Mouse (Mus musculus) embryonic facial prominence, embryonic 15.5 days (tissue): ENCODE data around the gene Taf11. TPM values are rescaled to one million over a fixed set of nuclear protein-coding genes. Genes with fewer than 3 reads are reported as not detected.
A peak's percentile ranks its signal among the peaks of the same experiment; 100 is the strongest.

ENCODE experiments used
- ATAC-seq: fragments of 200-750 bp; cut with Nextera tagmentation; 2 replicates; pipeline ENCODE4 v1.8.0; 2017; ENCODE audit warnings: low read depth, moderate TSS enrichment; ENCODE audit not compliant: insufficient number of reproducible peaks, low FRiP score, low TSS enrichment
- H3K27ac ChIP-seq: fragments of 300-500 bp; sonication (generic); replicated peaks from 2 replicates; pipeline ENCODE4 v1.5.1; 2015; ENCODE audit warnings: mild to moderate bottlenecking, inconsistent platforms
- H3K27me3 ChIP-seq: fragments of 300-500 bp; sonication (generic); 2 replicates; pipeline ENCODE4 v1.6.1; 2015; ENCODE audit warnings: inconsistent platforms
- H3K36me3 ChIP-seq: fragments of 300-500 bp; sonication (generic); 2 replicates; pipeline ENCODE4 v1.6.1; 2015; ENCODE audit warnings: mild to moderate bottlenecking, inconsistent platforms
- H3K4me1 ChIP-seq: fragments of 300-500 bp; sonication (generic); 2 replicates; pipeline ENCODE4 v1.6.1; 2015; ENCODE audit warnings: inconsistent platforms
- H3K4me2 ChIP-seq: fragments of 300-500 bp; sonication (generic); replicated peaks from 2 replicates; pipeline ENCODE4 v1.6.1; 2015; ENCODE audit warnings: mild to moderate bottlenecking, inconsistent platforms
- H3K4me3 ChIP-seq: fragments of 300-500 bp; sonication (generic); replicated peaks from 2 replicates; pipeline ENCODE4 v1.5.1; 2015; ENCODE audit warnings: mild to moderate bottlenecking, inconsistent platforms
- H3K9ac ChIP-seq: fragments of 300-500 bp; sonication (generic); 2 replicates; pipeline ENCODE4 v1.6.1; 2015; ENCODE audit warnings: inconsistent platforms
- H3K9me3 ChIP-seq: fragments of 300-500 bp; sonication (generic); replicated peaks from 2 replicates; pipeline ENCODE4 v1.6.1; 2016; ENCODE audit warnings: inconsistent platforms
- WGBS: fragments of 180-500 bp; shearing (Covaris S2); methylation state at CpG from one replicate; pipeline ENCODE4 v1.1.7; 2015; 5-methylcytosine and 5-hydroxymethylcytosine counted together
- polyA plus RNA-seq: library from polyadenylated mRNA; unstranded; fragments of >200 nt; fragmentation: Nextera tagmentation; extraction: Ambion mirVana; gene quantifications from 2 replicates; pipeline ENCODE4 v1.2.1, GENCODE M21; 2015

The Taf11 gene
- polyA plus RNA-seq, result 65.5 and 65.9 TPM in 2 replicates

DNA sequence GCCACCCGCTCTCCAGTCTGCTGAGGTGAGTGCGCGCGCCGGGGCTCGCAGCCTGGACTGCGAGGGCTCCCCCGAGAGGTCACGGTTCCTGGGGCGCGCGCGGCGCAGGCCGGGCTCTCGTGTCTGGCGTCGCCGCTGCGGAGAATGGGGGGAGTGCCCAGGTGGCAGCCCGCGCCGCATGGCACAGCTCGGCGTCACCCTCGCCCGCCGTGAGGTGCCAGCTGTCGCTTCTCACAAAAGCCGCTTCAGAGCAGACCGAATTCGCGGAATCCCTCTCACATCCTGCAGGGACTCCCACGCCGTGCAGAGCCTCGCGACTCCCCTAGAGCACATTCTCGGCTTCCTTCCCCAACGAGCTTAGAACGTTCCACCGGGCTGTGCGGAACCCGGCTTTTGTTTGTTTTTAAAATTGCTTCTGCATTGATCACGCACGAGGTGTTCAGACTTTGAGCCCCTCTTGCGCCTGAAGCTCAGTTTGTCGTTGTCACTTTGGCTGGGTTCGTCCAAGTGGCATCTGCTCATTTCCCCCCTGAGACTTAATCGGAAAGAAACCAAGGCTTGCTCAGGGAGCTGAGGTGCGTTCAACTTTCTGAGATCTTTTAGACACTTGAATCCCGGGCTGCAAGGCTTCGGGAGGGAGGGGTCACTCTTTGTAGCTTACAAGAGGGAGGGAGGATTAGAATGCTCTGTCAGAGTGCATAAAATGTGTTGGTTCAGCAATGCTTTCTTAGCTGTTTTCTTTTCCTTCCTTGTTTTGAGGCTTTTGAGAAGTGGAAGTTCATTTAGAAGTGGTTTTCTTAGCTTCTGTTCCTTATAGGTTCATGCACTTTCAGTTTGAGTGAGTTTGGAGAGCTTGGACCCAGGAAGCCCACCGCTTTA is at the start of gene Taf11:
TSS of gene Taf11 (minus strand) at position 223 of the 879 bp plus-strand sequence.
- peak within 1 kb of the TSS; percentile 89 for H3K4me2 ChIP-seq
- ATAC-seq, result peak; percentile 48
- H3K9ac ChIP-seq, result peak within 1 kb of the TSS; percentile 89
- H3K36me3 ChIP-seq, result peaks cover 8% of the 10 kb centered on the region
- under 1% methylated on average over 52 of the region's 53 CpGs for WGBS
- H3K27ac ChIP-seq, result peak within 1 kb of the TSS; percentile 92
- no peaks in the 10 kb centered on the region for H3K9me3 ChIP-seq
- H3K4me3 ChIP-seq, result peak within 1 kb of the TSS; percentile 87
- H3K4me1 ChIP-seq, result peaks cover 37% of the 10 kb centered on the region
- no peaks in the 10 kb centered on the region for H3K27me3 ChIP-seq

DNA sequence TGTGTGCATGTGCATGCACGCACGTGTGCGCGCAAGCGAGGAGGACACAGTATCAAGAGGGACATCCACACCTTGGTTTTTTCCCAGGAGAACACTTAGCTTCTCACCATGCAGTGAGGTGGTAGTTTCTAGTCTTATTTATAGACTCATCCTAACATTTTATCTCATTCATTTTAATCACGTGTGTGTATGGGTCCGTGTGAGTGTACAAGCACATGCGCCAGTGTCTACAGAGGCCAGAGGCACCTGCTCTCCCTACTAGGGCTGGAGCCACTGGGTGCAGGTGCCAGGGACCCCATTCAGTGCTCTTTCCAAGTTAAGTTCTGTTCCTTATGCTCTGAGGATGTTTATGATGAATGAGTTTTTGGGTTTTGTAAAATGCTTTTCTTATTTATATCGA is 48.0 kb upstream of the Taf11 start:
- Histone ChIP-seq H3K9me3 (no peaks in the 10 kb centered on the region), H3K9ac (no peak overlapping the region), H3K27me3 (no peaks in the 10 kb centered on the region), H3K27ac (no peak overlapping the region), H3K4me2 (no peak overlapping the region), H3K4me1 (peaks cover 22% of the 10 kb centered on the region), H3K4me3 (no peak overlapping the region), H3K36me3 (no peaks in the 10 kb centered on the region)
- 94% methylated on average over 9 of the region's 9 CpGs for WGBS
- no peak for ATAC-seq

DNA sequence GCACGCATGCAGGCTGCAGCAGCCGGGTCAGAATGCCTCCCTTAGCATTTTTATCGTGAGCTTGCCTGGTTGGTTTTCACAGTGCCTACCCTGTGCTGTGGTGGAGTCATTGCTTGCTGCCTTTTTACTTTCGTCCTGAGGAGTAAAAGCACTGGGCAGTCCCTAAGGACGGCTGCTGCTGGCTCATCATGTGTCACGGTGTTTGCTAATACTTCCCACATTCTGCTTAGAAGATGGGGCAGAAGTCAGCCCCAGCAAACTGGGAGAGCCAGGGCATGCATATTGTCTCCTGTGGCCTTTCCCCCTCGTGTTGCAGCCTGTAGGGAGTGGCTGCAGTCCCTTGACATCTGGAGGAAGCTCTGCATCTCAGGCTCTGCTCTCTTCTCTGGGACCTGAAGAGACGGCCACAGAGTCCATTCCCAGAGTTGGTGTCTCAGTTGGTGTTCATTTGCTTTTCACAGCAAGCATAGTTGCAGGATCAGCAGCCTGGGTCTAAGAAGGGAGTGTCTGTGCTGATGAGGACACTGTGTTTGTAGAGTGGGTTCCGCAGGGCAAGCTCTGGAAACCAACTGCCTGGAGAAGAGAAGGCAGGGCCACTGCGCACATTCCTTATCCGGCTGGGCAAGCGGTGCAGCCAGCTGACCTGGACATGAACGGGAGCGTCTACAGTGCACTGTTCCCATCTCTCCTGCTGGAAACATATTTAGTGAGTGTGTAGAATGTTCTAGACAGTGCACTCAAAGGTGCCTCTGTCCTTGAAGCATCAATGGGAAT is 45.2 kb upstream of the Taf11 start:
- Histone ChIP-seq H3K27ac (no peak overlapping the region), H3K9me3 (no peaks in the 10 kb centered on the region), H3K9ac (no peak overlapping the region), H3K4me3 (no peak overlapping the region), H3K4me2 (no peak overlapping the region), H3K4me1 (peaks cover 11% of the 10 kb centered on the region), H3K27me3 (no peaks in the 10 kb centered on the region), H3K36me3 (no peaks in the 10 kb centered on the region)
- ATAC-seq, result no peak
- 61% methylated on average over 14 of the region's 14 CpGs for WGBS

DNA sequence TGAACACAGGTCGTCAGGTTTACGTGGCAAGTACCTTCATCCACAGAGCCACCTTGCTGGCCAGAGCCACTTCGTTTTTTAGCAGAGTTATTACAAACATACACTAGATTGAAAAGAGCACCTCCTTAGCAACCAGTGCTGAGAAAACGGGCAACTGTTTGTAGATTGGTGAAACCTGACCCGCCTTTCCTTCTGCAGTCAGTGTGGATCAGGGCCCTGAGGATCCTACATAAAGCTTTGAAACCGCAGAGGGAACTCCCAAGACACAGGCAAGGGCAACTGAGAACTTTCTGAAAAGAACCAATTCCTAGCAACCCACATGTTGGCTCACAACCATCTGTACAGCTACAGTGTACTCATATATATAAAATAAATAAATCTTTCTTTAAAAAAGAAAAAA is 43.5 kb upstream of the Taf11 start:
- Histone ChIP-seq H3K36me3 (no peaks in the 10 kb centered on the region), H3K27me3 (no peaks in the 10 kb centered on the region), H3K9ac (no peak overlapping the region), H3K4me1 (peaks cover 9% of the 10 kb centered on the region; the same call in 1 of the 2 replicates), H3K4me2 (no peak overlapping the region), H3K4me3 (no peak overlapping the region), H3K9me3 (no peaks in the 10 kb centered on the region), H3K27ac (no peak overlapping the region)
- WGBS, result 45% methylated on average over 6 of the region's 6 CpGs
- ATAC-seq, result no peak

DNA sequence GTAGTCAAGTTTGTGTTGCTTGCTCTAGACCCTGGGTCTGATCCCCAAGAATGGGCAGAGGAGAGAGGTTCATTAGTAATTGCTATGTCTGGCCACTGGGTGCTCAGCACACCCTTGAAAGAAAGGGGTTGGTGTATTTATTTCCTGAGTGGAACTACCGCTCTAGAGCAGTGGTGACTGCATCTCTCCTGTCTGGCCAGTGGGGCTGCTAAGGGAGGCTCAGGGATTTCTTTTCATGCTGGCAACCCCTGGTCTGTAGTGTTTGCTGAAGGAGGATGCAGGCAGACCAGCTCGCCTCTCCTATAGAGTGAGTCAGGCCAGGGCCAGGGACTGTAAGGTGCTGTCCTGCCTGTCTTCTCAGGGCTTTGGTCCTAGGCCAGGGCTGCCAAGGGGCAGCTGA is 37.5 kb upstream of the Taf11 start:
- H3K27ac ChIP-seq, result peak overlapping the region; percentile 84; the same call in 1 of the 2 replicates

DNA sequence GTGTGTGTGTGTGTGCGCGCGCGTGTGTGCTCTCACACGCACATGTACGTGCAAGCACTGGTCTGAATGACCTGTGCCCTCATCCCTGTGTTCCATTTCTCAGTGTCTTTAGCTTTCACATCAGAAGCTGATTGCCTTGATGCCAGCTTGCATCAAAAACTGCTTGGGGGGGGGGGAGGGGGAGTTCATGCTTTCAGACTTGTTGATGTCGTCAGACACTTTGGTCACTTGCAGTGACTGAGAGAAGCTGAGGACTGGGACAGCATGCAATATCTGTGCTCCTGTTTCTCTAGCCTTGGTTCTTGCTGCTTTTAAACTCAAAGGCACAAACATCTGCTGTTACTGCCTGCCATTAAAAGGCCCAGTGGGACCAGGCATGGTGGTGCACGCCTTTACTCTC is 36.7 kb upstream of the Taf11 start:
- ATAC-seq, result no peak

More for the DNA sequence above, 37.5 kb upstream of the Taf11 start:
- peaks cover 26% of the 10 kb centered on the region for H3K4me1 ChIP-seq
- H3K4me2 ChIP-seq, result no peak overlapping the region
- no peak overlapping the region for H3K4me3 ChIP-seq
- WGBS, result 80% methylated on average over 2 of the region's 2 CpGs
- H3K27me3 ChIP-seq, result no peaks in the 10 kb centered on the region
- no peaks in the 10 kb centered on the region for H3K9me3 ChIP-seq
- no peaks in the 10 kb centered on the region for H3K36me3 ChIP-seq
- H3K9ac ChIP-seq, result no peak overlapping the region
- ATAC-seq, result no peak

DNA sequence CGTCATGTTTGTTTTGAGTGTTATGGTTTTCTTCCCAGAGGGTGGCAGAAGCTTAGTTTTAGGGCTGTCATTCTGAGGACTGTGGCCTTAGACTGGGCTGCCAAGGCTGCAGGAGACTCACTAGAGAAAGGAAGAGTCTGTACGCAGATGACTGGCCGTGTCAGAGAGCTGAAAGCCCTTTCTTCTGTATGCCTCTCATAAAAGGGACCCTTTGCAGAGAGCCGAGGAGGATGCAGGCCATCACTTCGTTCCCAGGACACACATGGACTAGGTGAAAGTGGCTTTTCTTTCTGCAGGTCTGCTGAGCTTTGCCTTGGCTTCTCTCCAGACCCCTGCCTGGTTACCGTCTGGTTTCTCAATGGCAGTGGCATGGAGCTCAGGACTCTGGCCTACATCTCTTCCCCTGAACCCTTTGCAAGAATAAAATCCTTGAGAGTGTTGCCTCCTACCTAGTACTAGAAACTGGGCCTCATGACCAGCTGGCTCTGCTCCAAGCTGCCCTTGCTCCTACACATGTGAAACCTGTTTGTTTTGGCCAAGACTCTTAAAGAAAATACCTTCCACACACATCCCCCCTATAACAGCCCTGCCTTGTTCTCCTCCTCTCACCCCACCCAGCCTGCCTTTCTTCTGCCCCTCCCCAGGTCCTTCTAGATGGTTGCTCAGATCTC is 36.0 kb upstream of the Taf11 start:
- Histone ChIP-seq H3K27ac (peak overlapping the region; percentile 84), H3K27me3 (no peaks in the 10 kb centered on the region), H3K36me3 (no peaks in the 10 kb centered on the region), H3K4me2 (no peak overlapping the region), H3K9me3 (no peaks in the 10 kb centered on the region), H3K9ac (no peak overlapping the region), H3K4me1 (peaks cover 29% of the 10 kb centered on the region), H3K4me3 (no peak overlapping the region)
- 37% methylated on average over 6 of the region's 6 CpGs for WGBS
- ATAC-seq, result peak; percentile 62; the same call in 1 of the 2 replicates

More for the DNA sequence above, 36.7 kb upstream of the Taf11 start:
- Histone ChIP-seq H3K4me1 (peaks cover 27% of the 10 kb centered on the region), H3K36me3 (no peaks in the 10 kb centered on the region), H3K9me3 (no peaks in the 10 kb centered on the region), H3K4me3 (no peak overlapping the region), H3K4me2 (no peak overlapping the region), H3K27me3 (no peaks in the 10 kb centered on the region), H3K9ac (no peak overlapping the region), H3K27ac (peak overlapping the region; percentile 84)
- 71% methylated on average over 8 of the region's 8 CpGs for WGBS

DNA sequence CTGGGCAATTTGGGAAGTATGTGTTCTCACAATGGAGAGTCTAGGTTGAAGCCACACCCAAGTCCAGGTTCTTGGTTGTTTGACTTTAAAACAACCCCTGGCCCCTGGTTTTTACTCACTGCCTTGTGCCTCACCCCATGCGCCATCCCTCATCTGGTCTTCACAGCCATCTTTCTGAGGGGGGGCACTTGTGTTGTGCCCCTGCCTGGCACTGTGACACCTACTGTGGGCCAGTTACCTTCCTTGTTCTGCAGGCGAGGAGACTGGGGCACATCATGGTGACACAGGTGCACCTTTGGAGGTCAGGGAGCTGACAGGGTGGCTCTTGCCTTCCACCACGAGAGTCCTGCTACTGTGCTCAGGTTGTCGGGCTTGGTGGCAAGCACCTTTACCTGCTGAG is 32.5 kb upstream of the Taf11 start:
- H3K27ac ChIP-seq, result no peak overlapping the region
- no peaks in the 10 kb centered on the region for H3K27me3 ChIP-seq
- no peak overlapping the region for H3K4me2 ChIP-seq
- H3K9me3 ChIP-seq, result no peaks in the 10 kb centered on the region
- H3K9ac ChIP-seq, result no peak overlapping the region
- H3K4me1 ChIP-seq, result peaks cover 60% of the 10 kb centered on the region
- 91% methylated on average over 4 of the region's 4 CpGs for WGBS
- no peak overlapping the region for H3K4me3 ChIP-seq
- H3K36me3 ChIP-seq, result no peaks in the 10 kb centered on the region
- no peak for ATAC-seq

DNA sequence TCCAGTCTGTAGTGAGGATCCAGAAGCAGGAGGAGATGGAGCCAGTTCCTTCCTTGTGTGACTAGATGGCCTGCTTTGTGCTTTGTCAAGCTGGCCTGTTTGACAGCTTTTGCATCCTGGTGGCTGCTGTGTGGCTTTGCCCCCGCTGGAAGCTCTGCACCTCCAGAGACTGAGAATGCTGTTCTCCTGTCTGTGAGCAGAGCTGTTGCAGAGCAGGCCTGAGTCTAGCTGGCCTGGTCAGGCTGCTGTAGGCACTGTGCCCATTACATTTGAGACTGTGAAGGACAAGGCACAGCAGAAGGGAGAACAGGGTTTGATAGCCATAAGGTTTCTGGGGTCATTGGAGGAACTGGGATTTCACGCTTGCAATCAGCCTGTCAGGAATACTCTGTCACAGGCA is 32.1 kb upstream of the Taf11 start:
- Histone ChIP-seq H3K9me3 (no peaks in the 10 kb centered on the region), H3K4me2 (no peak overlapping the region), H3K4me1 (peaks cover 61% of the 10 kb centered on the region), H3K9ac (no peak overlapping the region), H3K27me3 (no peaks in the 10 kb centered on the region), H3K27ac (no peak overlapping the region), H3K4me3 (no peak overlapping the region), H3K36me3 (no peaks in the 10 kb centered on the region)
- no peak for ATAC-seq
- 76% methylated on average over 2 of the region's 2 CpGs for WGBS

DNA sequence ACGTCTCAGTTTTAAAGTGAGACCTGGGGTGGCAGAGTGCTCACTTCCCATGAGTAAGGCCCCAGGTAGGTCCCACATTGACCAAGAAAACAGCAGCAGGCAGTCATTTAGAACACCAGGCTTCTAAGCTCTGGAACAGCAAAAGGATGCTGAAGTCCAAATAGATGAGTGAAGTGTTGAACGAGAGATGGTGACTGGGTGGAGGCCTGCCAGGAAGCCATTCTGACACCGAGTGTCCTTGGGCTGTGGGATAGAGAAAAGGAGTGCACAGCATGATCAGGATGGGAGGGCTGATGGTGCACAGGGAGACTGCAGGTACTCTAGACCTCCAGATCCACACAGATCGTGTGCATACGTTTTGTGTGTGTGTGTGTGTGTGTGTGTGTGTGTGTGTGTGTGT is 31.5 kb upstream of the Taf11 start:
- Histone ChIP-seq H3K4me3 (no peak overlapping the region), H3K9ac (no peak overlapping the region), H3K27me3 (no peaks in the 10 kb centered on the region), H3K27ac (no peak overlapping the region), H3K36me3 (no peaks in the 10 kb centered on the region), H3K4me2 (no peak overlapping the region), H3K4me1 (peaks cover 57% of the 10 kb centered on the region), H3K9me3 (no peaks in the 10 kb centered on the region)
- 85% methylated on average over 5 of the region's 5 CpGs for WGBS
- ATAC-seq, result no peak

DNA sequence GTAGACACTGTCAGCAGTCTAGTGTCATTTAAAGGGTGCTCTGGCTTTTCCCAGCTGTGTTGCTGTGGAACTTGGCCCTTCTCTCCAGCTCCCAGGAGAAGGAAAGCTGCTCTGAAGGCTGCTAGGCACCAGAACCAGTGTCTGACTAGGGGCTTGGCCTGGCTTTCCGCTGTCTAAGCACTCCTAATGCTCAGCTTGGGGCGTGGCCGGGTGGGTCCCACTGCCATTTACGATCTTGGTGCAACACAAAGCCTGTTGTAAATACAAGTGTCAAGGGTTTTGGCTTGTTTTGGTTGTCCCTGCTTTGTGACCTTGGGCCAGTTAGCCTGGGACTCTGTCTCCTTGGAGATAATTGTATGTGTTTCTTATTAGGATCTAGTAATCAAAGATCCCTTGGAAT is 30.7 kb upstream of the Taf11 start:
- no peak overlapping the region for H3K9ac ChIP-seq
- no peaks in the 10 kb centered on the region for H3K27me3 ChIP-seq
- WGBS, result 60% methylated on average over 4 of the region's 4 CpGs
- H3K27ac ChIP-seq, result no peak overlapping the region
- no peaks in the 10 kb centered on the region for H3K36me3 ChIP-seq
- peaks cover 49% of the 10 kb centered on the region for H3K4me1 ChIP-seq
- H3K4me3 ChIP-seq, result no peak overlapping the region
- no peak overlapping the region for H3K4me2 ChIP-seq
- no peaks in the 10 kb centered on the region for H3K9me3 ChIP-seq
- no peak; the same call in 1 of the 2 replicates for ATAC-seq
